Mouse (Mus musculus): ENCODE data around the gene Mmp14. TPM values are rescaled to one million over a fixed set of nuclear protein-coding genes. Genes with fewer than 3 reads are reported as not detected.

The Mmp14 gene
- 6.0 TPM for polyA plus RNA-seq (2014; fragmentation: Illumina TruSeq; extraction: RNeasy Lipid Tissue Mini Kit (QIAGEN cat#74804); ENCODE audit: low read depth, low replicate concordance)

DNA sequence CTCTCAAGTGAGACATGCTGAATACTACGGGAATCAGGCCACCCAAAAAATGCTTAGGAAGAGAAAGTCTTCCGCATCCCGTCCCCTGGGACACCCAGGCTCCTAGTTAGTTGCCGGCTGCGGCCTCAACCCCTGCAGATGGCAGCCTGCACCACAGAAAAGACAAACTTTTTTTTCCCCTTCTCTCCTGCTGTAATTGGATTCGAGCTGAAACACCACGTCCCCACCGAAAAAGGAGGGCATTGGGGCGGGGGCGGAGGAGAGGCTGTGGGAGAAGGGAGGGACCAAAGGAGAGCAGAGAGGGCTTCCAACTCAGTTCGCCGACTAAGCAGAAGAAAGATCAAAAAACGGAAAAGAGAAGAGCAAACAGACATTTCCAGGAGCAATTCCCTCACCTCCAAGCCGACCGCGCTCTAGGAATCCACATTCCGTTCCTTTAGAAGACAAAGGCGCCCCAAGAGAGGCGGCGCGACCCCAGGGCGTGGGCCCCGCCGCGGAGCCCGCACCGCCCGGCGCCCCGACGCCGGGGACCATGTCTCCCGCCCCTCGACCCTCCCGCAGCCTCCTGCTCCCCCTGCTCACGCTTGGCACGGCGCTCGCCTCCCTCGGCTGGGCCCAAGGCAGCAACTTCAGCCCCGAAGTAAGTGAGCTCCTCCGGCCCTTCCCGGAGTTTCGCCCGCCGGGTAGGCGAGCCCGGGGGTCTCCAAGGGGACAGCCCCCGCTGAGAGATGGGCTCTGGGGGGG, at the start of gene Mmp14:
Mmp14 (plus strand) TSS at position 279 of the 744 bp plus-strand sequence.

DNA sequence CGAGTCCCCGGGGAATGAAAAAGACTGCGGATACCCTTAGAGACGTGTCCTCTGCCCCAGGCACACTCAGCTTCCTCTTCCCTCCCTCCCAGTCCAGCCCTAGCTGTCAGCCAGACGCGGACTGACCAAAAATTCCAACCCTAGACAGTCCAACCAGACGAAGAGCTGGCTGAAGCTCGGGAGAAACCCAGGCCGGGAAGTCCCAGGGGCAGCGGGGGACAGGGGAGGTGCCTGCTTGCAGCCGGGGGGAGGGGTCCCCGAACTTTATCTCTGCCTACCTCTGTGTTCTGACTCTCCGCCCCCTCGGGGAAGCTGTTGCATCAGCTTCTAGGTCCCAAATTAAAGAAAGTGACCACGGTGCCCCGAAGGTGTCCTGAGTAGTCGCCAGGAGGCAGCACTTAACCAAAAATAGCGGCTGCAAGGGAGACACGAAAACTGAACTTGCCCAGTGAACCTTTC, 13.8 kb upstream of the Mmp14 start, which contains the start of gene Slc7a7:
Slc7a7 (minus strand) TSS at position 158 of the 459 bp plus-strand sequence.

DNA sequence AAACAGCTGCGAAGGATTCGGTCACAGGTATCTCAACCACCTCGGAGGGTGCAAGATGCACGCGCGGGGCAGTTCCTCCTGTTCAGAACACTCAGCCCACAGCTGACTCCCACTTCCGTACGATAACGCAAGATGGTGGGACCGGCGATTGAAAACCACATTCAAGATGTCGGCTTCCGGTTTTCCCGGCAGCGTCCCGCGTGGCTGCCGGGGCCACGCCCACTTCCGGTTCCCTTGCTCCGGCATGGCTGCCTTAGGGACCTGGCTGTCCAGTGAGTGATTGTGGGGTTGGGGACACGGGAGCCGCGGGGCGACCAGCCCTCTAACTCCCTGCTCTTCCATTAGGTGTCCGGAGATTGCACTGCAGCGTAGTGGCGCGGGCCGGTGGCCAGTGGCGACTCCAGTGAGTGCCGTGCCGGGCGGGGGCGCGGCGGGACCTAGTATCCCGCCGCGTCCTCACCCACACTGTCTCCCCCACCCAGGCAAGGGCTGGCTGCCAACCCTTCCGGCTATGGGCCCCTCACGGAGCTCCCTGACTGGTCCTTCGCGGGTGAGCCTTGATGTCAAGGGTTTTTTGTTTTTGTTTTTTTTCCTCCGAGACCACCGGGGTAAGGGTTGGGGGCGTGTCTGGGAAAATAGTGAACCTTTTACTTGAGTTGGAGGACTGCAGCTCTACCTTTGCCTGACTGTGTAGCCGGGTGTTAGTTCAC, 4.6 kb upstream of the Mmp14 start, which contains the start of gene Mrpl52:
Mrpl52 (plus strand) TSS at position 221 of the 710 bp plus-strand sequence.

DNA sequence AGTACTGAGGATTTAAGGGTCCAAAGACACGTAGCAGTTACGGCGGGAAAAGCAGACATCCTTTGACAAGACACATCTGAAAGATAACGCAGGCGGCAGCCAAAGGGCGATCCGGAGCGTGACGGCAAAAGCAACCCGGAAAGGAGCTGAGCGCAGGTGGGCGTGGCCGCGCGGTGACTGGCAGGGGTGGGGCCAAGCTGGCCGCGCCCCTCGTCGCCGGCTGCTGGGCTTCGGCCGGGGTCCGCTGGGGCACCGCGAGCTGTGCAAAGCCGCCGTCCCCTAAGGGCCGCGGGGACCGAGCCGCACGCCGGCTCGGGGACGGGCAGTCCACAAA, 32.5 kb downstream of the Mmp14 start, which contains the start of gene Lrp10:
Lrp10 (plus strand) TSS at position 179 of the 334 bp plus-strand sequence.

DNA sequence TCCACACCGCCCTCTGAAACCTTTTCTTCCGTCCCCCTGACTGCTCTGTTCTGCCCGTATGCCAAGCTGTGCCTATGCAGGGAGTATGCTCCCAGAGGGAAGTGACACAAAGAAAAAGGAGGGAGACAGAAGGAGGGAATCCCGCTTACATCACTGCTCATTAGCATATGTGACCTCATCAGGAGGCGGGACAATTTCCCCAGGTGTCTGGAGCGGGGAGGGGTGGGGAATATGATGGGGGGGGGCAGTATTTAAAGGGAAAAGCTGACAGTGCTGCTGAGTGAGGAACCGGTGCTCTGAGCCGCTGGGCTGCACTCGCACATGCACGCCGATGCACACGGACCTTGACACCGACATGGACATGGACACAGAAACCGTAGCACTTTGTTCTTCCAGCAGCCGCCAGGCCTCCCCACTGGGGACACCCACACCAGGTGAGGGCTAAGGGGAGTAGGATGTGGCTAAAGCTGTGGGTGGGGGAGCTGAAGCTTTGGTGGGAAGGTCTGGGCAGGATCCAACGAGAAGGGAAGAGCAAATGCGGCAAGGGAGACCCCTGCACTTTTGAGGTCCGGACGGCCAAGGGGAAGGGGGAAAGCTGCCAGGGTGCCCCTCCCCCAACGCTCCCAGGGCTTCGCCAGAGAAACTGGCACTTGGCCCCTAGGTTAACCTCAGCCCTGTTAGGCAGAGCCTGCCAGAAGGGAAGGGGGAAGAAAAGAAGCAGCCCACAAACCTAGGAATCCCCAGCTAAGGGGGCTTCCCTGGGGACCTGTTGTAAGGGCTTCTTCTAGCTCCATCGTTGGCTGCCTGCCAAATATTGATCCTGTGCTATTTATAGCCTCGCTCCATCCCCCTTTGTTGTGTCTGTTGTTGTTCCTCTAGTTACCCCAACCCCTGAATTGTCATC, 44.8 kb downstream of the Mmp14 start, which contains the start of gene Rem2:
Rem2 (plus strand) TSS at position 160 of the 904 bp plus-strand sequence.

Other genes with a start within 250 kb of the Mmp14 start
- 6.7 TPM for gene Dad1, start 177.5 kb upstream of the Mmp14 start, polyA plus RNA-seq (2014; fragmentation: Illumina TruSeq; extraction: RNeasy Lipid Tissue Mini Kit (QIAGEN cat#74804); ENCODE audit: low read depth, low replicate concordance)
- 12.4 TPM for gene Abhd4, start 177.4 kb upstream of the Mmp14 start, polyA plus RNA-seq (2014; fragmentation: Illumina TruSeq; extraction: RNeasy Lipid Tissue Mini Kit (QIAGEN cat#74804); ENCODE audit: low read depth, low replicate concordance)
- gene Olfr49, start 146.7 kb upstream of the Mmp14 start, polyA plus RNA-seq (2014; fragmentation: Illumina TruSeq; extraction: RNeasy Lipid Tissue Mini Kit (QIAGEN cat#74804); ENCODE audit: low read depth, low replicate concordance): not detected
- gene Oxa1l, start 70.8 kb upstream of the Mmp14 start, polyA plus RNA-seq (2014; fragmentation: Illumina TruSeq; extraction: RNeasy Lipid Tissue Mini Kit (QIAGEN cat#74804); ENCODE audit: low read depth, low replicate concordance): 11.4 TPM
- gene Slc7a7, start 13.8 kb upstream of the Mmp14 start, polyA plus RNA-seq (2014; fragmentation: Illumina TruSeq; extraction: RNeasy Lipid Tissue Mini Kit (QIAGEN cat#74804); ENCODE audit: low read depth, low replicate concordance): 50.5 TPM
- gene Mrpl52, start 4.7 kb upstream of the Mmp14 start, polyA plus RNA-seq (2014; fragmentation: Illumina TruSeq; extraction: RNeasy Lipid Tissue Mini Kit (QIAGEN cat#74804); ENCODE audit: low read depth, low replicate concordance): 47.3 TPM
- 4.0 TPM for gene Lrp10, start 32.5 kb downstream of the Mmp14 start, polyA plus RNA-seq (2014; fragmentation: Illumina TruSeq; extraction: RNeasy Lipid Tissue Mini Kit (QIAGEN cat#74804); ENCODE audit: low read depth, low replicate concordance)
- gene Rem2, start 44.5 kb downstream of the Mmp14 start, polyA plus RNA-seq (2014; fragmentation: Illumina TruSeq; extraction: RNeasy Lipid Tissue Mini Kit (QIAGEN cat#74804); ENCODE audit: low read depth, low replicate concordance): not detected
- 43.0 TPM for gene Prmt5, start 85.9 kb downstream of the Mmp14 start, polyA plus RNA-seq (2014; fragmentation: Illumina TruSeq; extraction: RNeasy Lipid Tissue Mini Kit (QIAGEN cat#74804); ENCODE audit: low read depth, low replicate concordance)
- gene Haus4, start 123.0 kb downstream of the Mmp14 start, polyA plus RNA-seq (2014; fragmentation: Illumina TruSeq; extraction: RNeasy Lipid Tissue Mini Kit (QIAGEN cat#74804); ENCODE audit: low read depth, low replicate concordance): 3.4 TPM
- gene Ajuba, start 145.9 kb downstream of the Mmp14 start, polyA plus RNA-seq (2014; fragmentation: Illumina TruSeq; extraction: RNeasy Lipid Tissue Mini Kit (QIAGEN cat#74804); ENCODE audit: low read depth, low replicate concordance): 7.9 TPM
- 2.3 TPM for gene 4931414P19Rik, start 174.4 kb downstream of the Mmp14 start, polyA plus RNA-seq (2014; fragmentation: Illumina TruSeq; extraction: RNeasy Lipid Tissue Mini Kit (QIAGEN cat#74804); ENCODE audit: low read depth, low replicate concordance)
- 3.2 TPM for gene Psmb5, start 186.4 kb downstream of the Mmp14 start, polyA plus RNA-seq (2014; fragmentation: Illumina TruSeq; extraction: RNeasy Lipid Tissue Mini Kit (QIAGEN cat#74804); ENCODE audit: low read depth, low replicate concordance)
- gene Psmb11, start 189.8 kb downstream of the Mmp14 start, polyA plus RNA-seq (2014; fragmentation: Illumina TruSeq; extraction: RNeasy Lipid Tissue Mini Kit (QIAGEN cat#74804); ENCODE audit: low read depth, low replicate concordance): not detected
- not detected for gene Gm17606, start 209.3 kb downstream of the Mmp14 start, polyA plus RNA-seq (2014; fragmentation: Illumina TruSeq; extraction: RNeasy Lipid Tissue Mini Kit (QIAGEN cat#74804); ENCODE audit: low read depth, low replicate concordance)
- not detected for gene Cdh24, start 209.8 kb downstream of the Mmp14 start, polyA plus RNA-seq (2014; fragmentation: Illumina TruSeq; extraction: RNeasy Lipid Tissue Mini Kit (QIAGEN cat#74804); ENCODE audit: low read depth, low replicate concordance)

All from kidney, adult 10 weeks (tissue).